Mouse (Mus musculus) heart, adult 18-20 months (tissue): ENCODE measurements around the gene Pde1b. TPM values are rescaled to one million over a fixed set of nuclear protein-coding genes. Genes with fewer than 3 reads are reported as not detected.

ENCODE experiments used
- DNase-seq, 2 experiments: peaks; one replicate each; pipeline ENCODE4 v3.0.0; 2021 to 2022; ENCODE audit warnings: mixed read lengths in 1 of 2
- total RNA-seq, 2 experiments: library from RNA; stranded (reverse); gene quantifications; 2 replicates each; pipeline ENCODE4 v1.2.3; 2021

The Pde1b gene
- total RNA-seq, 2 experiments from 2014 or later = 0.87 to 1.6 TPM

- no peak for DNase-seq
Observed at GRCm38 (mm10) chr15:103509317-103509716, 6.5 kb downstream of the Pde1b start.

GRCm38 (mm10) chr15:103511652-103512051 is 8.8 kb downstream of the Pde1b start:
- DNase-seq = no peak

GRCm38 (mm10) chr15:103513621-103514031 is 10.8 kb downstream of the Pde1b start:
- DNase-seq = peak in 1 of 2 experiments; percentile 17

GRCm38 (mm10) chr15:103514119-103514518 is 11.3 kb downstream of the Pde1b start:
- DNase-seq = peak; percentile 81 to 86

- DNase-seq = peak; percentile 45 to 59
Observed at GRCm38 (mm10) chr15:103514914-103515313, 12.1 kb downstream of the Pde1b start.

GRCm38 (mm10) chr15:103518600-103519385 is 16.0 kb downstream of the Pde1b start:
- DNase-seq = no peak

GRCm38 (mm10) chr15:103519386-103520378 is 16.8 kb downstream of the Pde1b start:
- no peak for DNase-seq

GRCm38 (mm10) chr15:103522458-103523099 is 19.7 kb downstream of the Pde1b start:
- no peak for DNase-seq

GRCm38 (mm10) chr15:103523156-103523555 is 20.3 kb downstream of the Pde1b start:
- DNase-seq = no peak

GRCm38 (mm10) chr15:103530372-103530771 is 27.5 kb downstream of the Pde1b start:
- DNase-seq = peak; percentile 33 to 68

GRCm38 (mm10) chr15:103534054-103534620 is 31.3 kb downstream of the Pde1b start:
- no peak for DNase-seq

- DNase-seq = no peak
Observed at GRCm38 (mm10) chr15:103535030-103535429, 32.2 kb downstream of the Pde1b start.

- DNase-seq = no peak
Observed at GRCm38 (mm10) chr15:103535786-103536185, 33.0 kb downstream of the Pde1b start.

GRCm38 (mm10) chr15:103536456-103536855 is 33.6 kb downstream of the Pde1b start:
- no peak for DNase-seq

- peak; percentile 26 to 29 for DNase-seq
Observed at GRCm38 (mm10) chr15:103537011-103537821, 34.4 kb downstream of the Pde1b start.

- peak; percentile 23 to 31 for DNase-seq
Observed at GRCm38 (mm10) chr15:103537822-103538213, 35.0 kb downstream of the Pde1b start, which contains the start of gene Ppp1r1a. Ppp1r1a (minus strand) TSS chr15:103538003.

- no peak for DNase-seq
Observed at GRCm38 (mm10) chr15:103539259-103539658, 36.4 kb downstream of the Pde1b start.

- DNase-seq = no peak
Observed at GRCm38 (mm10) chr15:103540646-103541045, 37.8 kb downstream of the Pde1b start.

- DNase-seq = no peak
Observed at GRCm38 (mm10) chr15:103542526-103542925, 39.7 kb downstream of the Pde1b start.

- DNase-seq = no peak
Observed at GRCm38 (mm10) chr15:103547983-103548382, 45.1 kb downstream of the Pde1b start.

GRCm38 (mm10) chr15:103549475-103549874 is 46.6 kb downstream of the Pde1b start:
- DNase-seq = no peak
